Mouse (Mus musculus): ENCODE data around the gene Retsat.

Gene Retsat

GRCm38 (mm10) chr6:72597956-72598753, at the start of gene Retsat, which contains the start of gene Elmod3:
Gene Retsat, plus strand, starts transcription at chr6:72598475.
Gene Elmod3, minus strand, starts transcription at chr6:72598413.
- DNase-seq (ENCODE audit: low read depth, low spot score): peak; percentile 99

- peak; percentile 86 for DNase-seq (ENCODE audit: low read depth, low spot score)
Measured at GRCm38 (mm10) chr6:72549041-72549580, 49.2 kb upstream of the Retsat start.

GRCm38 (mm10) chr6:72550025-72550424, 48.2 kb upstream of the Retsat start:
- DNase-seq (ENCODE audit: low read depth, low spot score): no peak

GRCm38 (mm10) chr6:72550503-72551100, 47.7 kb upstream of the Retsat start:
- no peak for DNase-seq (ENCODE audit: low read depth, low spot score)

- peak; percentile 93 for DNase-seq (ENCODE audit: low read depth, low spot score)
Measured at GRCm38 (mm10) chr6:72552171-72553078, 45.9 kb upstream of the Retsat start.

- DNase-seq (ENCODE audit: low read depth, low spot score): no peak
Measured at GRCm38 (mm10) chr6:72553079-72553412, 45.2 kb upstream of the Retsat start.

- no peak for DNase-seq (ENCODE audit: low read depth, low spot score)
Measured at GRCm38 (mm10) chr6:72560801-72561200, 37.5 kb upstream of the Retsat start.

GRCm38 (mm10) chr6:72562486-72562885, 35.8 kb upstream of the Retsat start:
- no peak for DNase-seq (ENCODE audit: low read depth, low spot score)

- DNase-seq (ENCODE audit: low read depth, low spot score): no peak
Measured at GRCm38 (mm10) chr6:72562894-72563293, 35.4 kb upstream of the Retsat start.

GRCm38 (mm10) chr6:72565506-72565905, 32.8 kb upstream of the Retsat start:
- DNase-seq (ENCODE audit: low read depth, low spot score): no peak

GRCm38 (mm10) chr6:72566044-72566443, 32.2 kb upstream of the Retsat start:
- DNase-seq (ENCODE audit: low read depth, low spot score): peak; percentile 96

GRCm38 (mm10) chr6:72567508-72567907, 30.8 kb upstream of the Retsat start:
- no peak for DNase-seq (ENCODE audit: low read depth, low spot score)

- DNase-seq (ENCODE audit: low read depth, low spot score): no peak
Measured at GRCm38 (mm10) chr6:72568736-72569135, 29.5 kb upstream of the Retsat start.

GRCm38 (mm10) chr6:72570644-72571397, 27.5 kb upstream of the Retsat start:
- DNase-seq (ENCODE audit: low read depth, low spot score): no peak

- DNase-seq (ENCODE audit: low read depth, low spot score): no peak
Measured at GRCm38 (mm10) chr6:72571826-72572225, 26.4 kb upstream of the Retsat start.

GRCm38 (mm10) chr6:72576041-72576440, 22.2 kb upstream of the Retsat start:
- DNase-seq (ENCODE audit: low read depth, low spot score): no peak

GRCm38 (mm10) chr6:72581625-72582382, 16.5 kb upstream of the Retsat start:
- no peak for DNase-seq (ENCODE audit: low read depth, low spot score)

- no peak for DNase-seq (ENCODE audit: low read depth, low spot score)
Measured at GRCm38 (mm10) chr6:72583211-72583839, 14.9 kb upstream of the Retsat start.

GRCm38 (mm10) chr6:72584154-72584553, 14.1 kb upstream of the Retsat start:
- DNase-seq (ENCODE audit: low read depth, low spot score): no peak

GRCm38 (mm10) chr6:72586701-72587100, 11.6 kb upstream of the Retsat start:
- no peak for DNase-seq (ENCODE audit: low read depth, low spot score)
